Mouse (Mus musculus): ENCODE results near the gene Zc3hc1.
A peak's percentile ranks its signal among the peaks of the same experiment; 100 is the strongest.

Zc3hc1 gene

DNA sequence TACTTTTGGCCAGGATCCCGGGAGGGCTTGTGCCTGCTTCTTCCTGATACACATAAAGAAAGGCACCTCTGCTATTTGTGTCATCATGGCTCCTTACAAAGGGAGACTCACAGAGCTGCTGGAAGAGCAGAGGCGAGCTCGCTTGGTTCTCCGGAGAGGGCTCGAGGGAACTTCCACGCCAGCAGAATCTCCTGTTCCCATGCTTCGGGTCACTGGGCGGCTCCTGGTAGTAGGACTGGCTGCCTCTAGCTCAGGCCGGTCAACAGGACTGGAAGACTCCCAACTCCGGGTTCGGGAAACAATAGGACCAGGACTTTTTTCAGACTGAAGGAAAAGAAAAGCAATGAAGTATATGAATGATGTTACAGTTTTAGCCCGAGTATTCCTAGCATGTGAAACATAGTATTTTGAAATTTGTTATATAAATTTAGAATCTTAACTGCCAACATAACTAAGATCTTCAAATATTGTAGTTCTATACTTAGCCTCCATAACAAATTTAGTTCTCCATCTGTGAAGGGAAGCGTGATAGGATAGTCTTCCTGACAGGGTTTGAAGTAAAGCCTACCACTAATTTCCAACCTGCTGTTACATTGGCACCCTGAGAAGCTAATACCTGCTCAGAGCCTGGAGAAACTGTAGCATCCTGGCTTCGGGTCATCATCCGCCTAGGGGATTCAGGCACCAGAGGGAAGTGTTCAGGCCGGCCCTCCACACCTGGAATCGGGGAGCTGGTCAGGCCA is 18.0 kb downstream of the Zc3hc1 start:
- no peak for DNase-seq (ENCODE audit: low spot score)

DNA sequence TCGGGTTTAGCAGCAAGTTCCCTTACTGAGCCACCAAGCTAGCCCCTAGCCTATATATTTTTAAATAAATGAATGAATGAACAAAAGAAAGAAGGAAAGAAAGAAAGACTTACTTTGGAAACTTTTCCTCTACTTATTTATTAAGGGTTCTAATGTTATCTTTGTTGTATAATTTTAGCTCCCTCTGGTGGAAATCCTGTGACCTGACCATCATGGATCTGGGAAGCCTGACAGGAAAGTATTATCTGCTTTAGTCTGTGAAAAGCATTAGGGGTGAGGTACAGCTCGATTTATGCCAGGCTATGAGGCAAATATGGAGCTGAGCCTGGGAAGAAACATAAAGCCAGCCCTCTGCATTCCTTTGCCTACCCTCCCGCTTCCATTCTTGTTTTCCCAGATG is 21.5 kb downstream of the Zc3hc1 start:
- no peak for DNase-seq (ENCODE audit: low spot score)

DNA sequence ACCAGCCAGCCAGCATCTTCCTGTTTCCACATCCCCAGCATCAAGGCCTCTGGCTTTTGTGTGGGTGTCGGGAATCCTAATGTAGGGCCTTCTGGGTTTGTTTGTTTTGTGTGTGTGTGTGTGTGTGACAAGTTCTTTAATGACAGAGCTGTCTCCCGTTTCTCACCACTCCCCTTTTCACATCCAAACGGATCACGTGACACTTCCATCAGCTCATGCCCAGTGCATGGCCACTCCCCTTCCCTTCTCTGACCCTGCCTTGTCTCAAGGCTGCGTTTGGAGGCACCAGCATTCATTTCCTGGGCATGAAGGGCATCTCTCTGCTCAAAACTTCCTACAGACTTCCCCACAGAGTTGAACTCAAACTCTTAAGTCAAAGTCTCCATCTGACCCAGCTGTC is 27.0 kb downstream of the Zc3hc1 start:
- DNase-seq (ENCODE audit: low spot score) = no peak

GRCm38 (mm10) chr6:30359762-30360509 is 30.9 kb downstream of the Zc3hc1 start:
- no peak for DNase-seq (ENCODE audit: low spot score)

GRCm38 (mm10) chr6:30357561-30358177 is 33.2 kb downstream of the Zc3hc1 start:
- DNase-seq (ENCODE audit: low spot score) = peak; percentile 80

GRCm38 (mm10) chr6:30356680-30357079 is 34.1 kb downstream of the Zc3hc1 start:
- no peak for DNase-seq (ENCODE audit: low spot score)

DNA sequence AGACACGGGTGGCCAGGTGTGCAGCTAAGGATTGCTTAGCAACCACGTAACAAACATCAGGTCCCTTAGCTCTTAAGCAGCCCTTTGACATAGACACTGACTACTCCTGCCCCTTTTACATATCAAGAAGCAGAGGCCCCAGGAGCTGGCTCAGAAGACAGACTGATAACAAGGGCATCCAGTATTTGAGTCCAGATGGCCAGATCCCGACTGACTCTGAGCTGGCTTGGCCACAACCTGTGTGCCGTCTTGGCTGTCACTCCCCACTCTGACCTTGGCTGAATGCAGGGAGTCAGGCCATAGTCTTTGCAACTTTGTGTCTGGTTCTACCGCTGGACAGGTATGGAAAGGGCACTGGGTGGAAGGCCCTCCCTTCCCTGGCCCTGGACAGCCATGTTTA is 34.7 kb downstream of the Zc3hc1 start:
- DNase-seq (ENCODE audit: low spot score) = no peak

- DNase-seq (ENCODE audit: low spot score) = no peak
Measured at GRCm38 (mm10) chr6:30355701-30356100, 35.1 kb downstream of the Zc3hc1 start.

DNA sequence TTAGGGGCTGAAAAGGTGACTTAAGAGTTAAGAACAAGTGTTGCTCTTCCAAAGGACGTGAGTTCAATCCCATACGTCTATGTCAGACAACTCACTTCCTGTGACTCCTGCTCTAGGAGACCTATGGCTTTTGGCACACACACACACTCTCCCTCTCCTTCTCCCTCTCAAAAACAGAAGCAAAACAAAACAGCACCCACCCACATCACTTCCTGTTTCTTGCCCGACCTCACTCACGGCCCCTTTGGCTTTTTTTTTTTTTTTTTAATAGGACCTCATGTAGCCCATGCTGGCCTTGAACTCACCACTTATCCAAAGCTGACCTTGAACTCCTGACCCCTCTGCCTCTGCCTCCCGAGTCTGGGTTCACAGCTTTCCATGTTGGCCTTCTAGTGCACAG is 36.1 kb downstream of the Zc3hc1 start:
- DNase-seq (ENCODE audit: low spot score) = no peak

GRCm38 (mm10) chr6:30353661-30354060 is 37.2 kb downstream of the Zc3hc1 start:
- DNase-seq (ENCODE audit: low spot score) = no peak

DNA sequence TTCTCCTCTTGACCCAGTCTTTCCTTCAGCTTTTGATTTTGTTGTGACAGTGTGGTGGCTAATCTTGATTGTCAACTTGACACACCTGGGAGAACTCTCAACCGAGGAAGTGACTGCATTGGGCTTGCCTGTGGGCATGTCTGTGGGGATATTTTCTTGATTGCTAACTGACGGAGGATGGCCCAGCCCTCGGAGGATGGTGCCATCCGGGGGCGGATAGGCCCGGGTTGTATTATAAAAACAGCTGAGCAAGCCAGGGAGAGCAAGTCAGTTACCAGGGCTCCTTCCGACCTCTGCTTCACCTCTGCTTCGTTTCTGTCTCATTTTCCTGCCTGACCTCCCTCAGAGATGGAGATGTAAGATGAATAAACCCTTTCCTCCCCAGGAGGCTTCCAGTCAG is 38.1 kb downstream of the Zc3hc1 start:
- DNase-seq (ENCODE audit: low spot score) = no peak

DNA sequence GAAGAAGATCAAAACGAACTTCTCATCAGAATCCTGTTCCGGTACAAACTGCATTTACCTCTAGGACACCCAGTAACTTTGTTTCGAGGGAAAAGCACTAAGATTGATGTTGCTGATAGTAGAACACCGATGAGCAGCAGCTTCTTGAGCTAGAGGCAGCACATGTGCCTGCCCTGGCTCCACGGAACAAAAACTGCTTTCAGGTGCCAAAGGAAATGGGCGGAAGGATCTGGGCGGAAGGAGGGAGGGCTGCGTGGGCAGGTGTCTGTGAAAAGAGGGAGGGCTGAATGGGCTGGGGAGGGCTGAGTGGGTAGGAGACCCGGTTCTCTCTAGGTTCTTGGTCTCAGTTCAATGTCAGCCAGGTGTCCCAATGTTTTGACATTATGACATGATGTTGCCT is 39.5 kb downstream of the Zc3hc1 start:
- DNase-seq (ENCODE audit: low spot score) = no peak

DNA sequence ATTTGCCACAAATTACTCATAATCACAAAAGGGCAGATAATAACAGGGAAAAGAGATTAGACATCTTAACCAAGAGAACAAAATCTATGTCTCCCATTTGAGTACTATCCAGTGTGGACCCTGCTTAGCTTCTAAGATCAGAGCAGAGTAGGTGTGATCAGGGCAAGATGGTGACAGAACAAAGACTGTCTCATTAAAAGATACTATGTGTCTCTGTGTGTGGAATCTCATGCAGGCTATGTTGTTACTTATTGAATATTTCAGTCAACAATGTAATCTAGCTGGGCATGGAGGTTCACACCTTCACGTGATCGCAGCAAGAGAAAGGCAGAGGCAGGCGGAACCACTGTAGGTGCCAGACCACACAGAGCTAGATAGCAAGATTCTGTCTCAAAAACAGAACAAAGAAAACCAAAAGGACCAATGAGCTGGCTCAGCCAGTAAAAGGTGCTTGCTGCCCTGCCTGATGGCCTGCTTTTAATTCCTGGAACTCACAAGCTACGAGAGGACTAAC is 43.5 kb downstream of the Zc3hc1 start:
- DNase-seq (ENCODE audit: low spot score) = no peak

DNA sequence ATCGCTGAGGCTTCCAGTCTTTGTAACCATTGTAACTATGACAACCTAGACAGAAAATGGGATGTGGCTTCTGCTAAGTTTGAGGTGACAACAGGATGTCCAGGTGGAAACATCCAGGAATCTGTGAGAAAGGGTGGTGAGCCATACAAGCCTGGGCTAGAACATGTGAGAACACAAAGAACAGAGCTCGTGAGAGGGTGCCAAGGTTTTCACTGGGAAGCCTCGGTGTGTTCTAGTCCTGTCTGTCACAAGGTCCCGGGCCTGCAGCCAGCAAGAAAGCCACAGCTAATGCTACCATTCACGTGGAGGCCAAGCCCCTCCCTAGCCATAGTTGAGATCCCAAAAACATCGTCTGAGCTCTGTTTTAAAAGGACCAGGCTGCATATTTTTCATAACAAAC is 44.1 kb downstream of the Zc3hc1 start:
- DNase-seq (ENCODE audit: low spot score) = no peak

GRCm38 (mm10) chr6:30344032-30344431 is 46.8 kb downstream of the Zc3hc1 start:
- no peak for DNase-seq (ENCODE audit: low spot score)

GRCm38 (mm10) chr6:30340231-30340873 is 50.5 kb downstream of the Zc3hc1 start:
- DNase-seq (ENCODE audit: low spot score) = no peak

DNA sequence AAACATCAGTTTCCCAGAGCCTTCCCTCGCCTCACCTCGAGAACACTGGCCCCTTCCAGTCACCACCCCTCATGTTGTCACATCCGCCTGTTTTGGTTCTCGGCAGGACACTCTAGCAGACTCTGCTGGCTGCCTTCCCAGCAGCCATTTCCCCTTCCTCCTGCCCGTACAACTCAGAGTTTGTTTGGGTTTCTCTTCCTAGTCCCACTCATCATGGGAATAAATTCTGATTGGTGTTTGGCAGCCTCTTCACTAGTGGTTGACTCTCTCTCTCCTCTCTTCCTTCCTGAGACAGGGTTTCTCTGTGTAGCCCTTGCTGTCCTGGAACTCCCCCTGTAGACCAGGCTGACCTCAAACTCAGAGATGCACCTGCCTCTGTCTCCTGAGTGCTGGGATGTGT is 53.9 kb downstream of the Zc3hc1 start:
- DNase-seq (ENCODE audit: low spot score) = peak; percentile 92

DNA sequence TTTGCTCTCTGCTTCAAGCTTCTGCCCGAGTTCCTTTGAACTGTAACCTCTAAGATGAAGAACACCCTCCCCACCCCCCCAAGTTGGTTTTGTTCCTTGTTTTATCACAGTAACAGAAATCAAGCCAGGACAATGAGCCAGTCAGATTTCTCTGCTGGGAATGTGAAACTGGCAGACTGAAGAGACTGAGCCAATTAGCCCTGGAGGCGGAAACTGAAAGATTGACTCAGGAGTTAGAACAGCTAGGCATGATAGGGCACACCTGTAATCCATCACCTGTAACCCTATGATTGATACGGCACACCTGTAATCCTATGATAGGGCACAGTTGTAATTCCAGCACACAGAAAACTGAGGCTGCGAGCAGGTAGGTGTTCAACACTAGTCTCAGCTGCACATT is 58.6 kb downstream of the Zc3hc1 start:
- DNase-seq (ENCODE audit: low spot score) = no peak

DNA sequence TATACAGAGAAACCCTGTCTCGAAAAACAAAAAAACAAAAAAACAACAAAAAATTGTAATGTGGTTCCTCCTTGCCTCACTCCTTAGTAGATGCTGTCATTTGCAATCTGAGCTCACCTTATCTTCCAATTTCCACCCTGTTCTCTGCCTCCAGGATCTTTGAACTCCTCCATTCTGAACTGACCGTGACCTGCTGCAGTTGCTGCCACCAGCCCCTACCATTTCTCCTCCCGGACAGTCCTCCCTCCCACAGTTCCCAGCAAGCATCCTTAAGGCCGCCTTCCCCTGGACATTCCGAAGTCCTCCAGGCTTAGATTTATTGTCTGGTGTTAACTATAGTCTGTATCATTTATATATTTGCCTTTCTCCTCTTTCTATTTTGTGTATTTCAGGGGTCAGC is 60.1 kb downstream of the Zc3hc1 start:
- no peak for DNase-seq (ENCODE audit: low spot score)

DNA sequence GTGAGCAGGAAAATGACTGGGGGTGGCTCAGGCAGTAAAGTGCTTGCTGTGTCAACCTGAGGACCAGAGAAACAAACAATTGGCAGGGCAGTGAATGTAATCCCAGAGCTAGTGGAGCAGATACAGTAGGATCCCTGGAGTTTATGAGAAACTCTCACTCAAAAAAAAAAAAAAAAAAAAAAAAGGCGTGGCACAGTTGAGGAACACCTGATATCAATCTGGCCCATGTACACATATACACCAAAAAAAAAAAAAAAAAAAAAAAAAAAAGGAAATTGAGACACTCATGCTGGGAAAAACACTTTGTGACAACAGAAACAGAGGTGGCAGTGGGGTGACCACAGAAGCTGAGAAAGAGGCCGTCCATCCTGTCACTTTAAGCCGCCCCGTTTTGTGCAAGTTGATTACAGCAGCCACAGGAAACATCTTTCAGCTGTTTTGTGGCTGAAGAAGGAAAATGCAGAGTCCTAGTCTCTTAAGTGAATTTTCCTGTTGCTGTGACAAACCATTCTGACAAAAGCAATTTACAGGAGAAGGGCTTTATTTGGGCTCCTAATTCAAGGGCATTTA is 64.8 kb downstream of the Zc3hc1 start:
- peak; percentile 14 for DNase-seq (ENCODE audit: low spot score)

DNA sequence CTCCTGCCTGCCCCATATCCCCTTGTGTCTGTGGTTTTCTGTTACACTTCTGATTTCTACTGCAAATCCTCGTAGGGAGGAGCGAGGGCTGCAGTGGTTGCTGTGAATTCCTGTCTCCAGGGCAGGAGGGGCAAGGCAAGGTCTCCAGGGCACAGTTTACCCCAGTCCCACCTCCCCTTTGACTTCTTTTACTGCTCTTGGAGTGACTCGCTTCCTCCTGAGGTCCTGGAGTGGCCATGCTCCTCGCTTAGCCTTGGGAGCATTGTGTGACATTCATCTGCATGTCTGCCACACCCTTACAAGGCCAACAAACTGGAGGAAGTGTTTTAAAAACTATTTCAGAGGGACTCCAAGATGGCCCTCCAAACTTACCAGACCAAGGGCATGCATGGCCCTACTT is 69.8 kb downstream of the Zc3hc1 start:
- no peak for DNase-seq (ENCODE audit: low spot score)

GRCm38 (mm10) chr6:30319216-30319615 is 71.6 kb downstream of the Zc3hc1 start:
- DNase-seq (ENCODE audit: low spot score) = no peak
